Mouse (Mus musculus) heart, embryonic 14.5 days (tissue): ENCODE measurements around the gene Ddx3x. TPM values are rescaled to one million over a fixed set of nuclear protein-coding genes. Genes with fewer than 3 reads are reported as not detected.

Experiments
- ATAC-seq: fragments of 200-750 bp; cut with Nextera tagmentation; 2 replicates; pipeline ENCODE4 v1.8.0; 2017; ENCODE audit warnings: low read depth, moderate TSS enrichment; ENCODE audit not compliant: insufficient number of reproducible peaks, insufficient read depth, low FRiP score
- H3K27ac ChIP-seq, 2 experiments: fragments of 200-500 bp in 1 of 2; fragments of 300-500 bp in 1 of 2; sonication (generic) in 1 of 2; replicated peaks in 1 of 2; 2 replicates each; pipeline ENCODE4 v1.5.1; 2012 to 2014; ENCODE audit warnings: low read depth in 2 of 2, low read length in 2 of 2, control low read depth in 1 of 2, mild to moderate bottlenecking in 1 of 2, mixed read lengths in 1 of 2; ENCODE audit not compliant: control insufficient read depth in 1 of 2, insufficient read depth in 1 of 2
- H3K27me3 ChIP-seq: fragments of 300-500 bp; sonication (generic); 2 replicates; pipeline ENCODE4 v1.6.1; 2014; ENCODE audit warnings: mild to moderate bottlenecking, low read length, control low read depth; ENCODE audit not compliant: control insufficient read depth, insufficient read depth
- H3K36me3 ChIP-seq: fragments of 300-500 bp; sonication (generic); 2 replicates; pipeline ENCODE4 v1.6.1; 2014; ENCODE audit warnings: mild to moderate bottlenecking, control low read depth, low read length, mixed read lengths; ENCODE audit not compliant: control insufficient read depth, insufficient read depth
- H3K4me1 ChIP-seq, 2 experiments: fragments of 200-500 bp in 1 of 2; fragments of 300-500 bp in 1 of 2; sonication (generic) in 1 of 2; 2 replicates each; pipeline ENCODE4 v1.6.1; 2012 to 2014; ENCODE audit warnings: low read length in 2 of 2, control low read depth in 1 of 2, mixed read lengths in 1 of 2; ENCODE audit not compliant: control insufficient read depth in 2 of 2, insufficient read depth in 2 of 2
- H3K4me2 ChIP-seq: fragments of 300-500 bp; sonication (generic); 2 replicates; pipeline ENCODE4 v1.6.1; 2014; ENCODE audit warnings: mild to moderate bottlenecking, low read length
- H3K4me3 ChIP-seq, 2 experiments: fragments of 200-500 bp in 1 of 2; fragments of 300-500 bp in 1 of 2; sonication (generic) in 1 of 2; 2 replicates each; pipeline ENCODE4 v1.5.1; 2012 to 2014; ENCODE audit warnings: low read length in 2 of 2, mild to moderate bottlenecking in 2 of 2, control low read depth in 1 of 2, low read depth in 1 of 2, moderate library complexity in 1 of 2; ENCODE audit not compliant: control insufficient read depth in 1 of 2, insufficient read depth in 1 of 2
- H3K9ac ChIP-seq: fragments of 300-500 bp; sonication (generic); 2 replicates; pipeline ENCODE4 v1.6.1; 2014; ENCODE audit warnings: mild to moderate bottlenecking, low read length
- H3K9me3 ChIP-seq: fragments of 300-500 bp; sonication (generic); 2 replicates; pipeline ENCODE4 v1.6.1; 2016; ENCODE audit warnings: low read length, control low read depth; ENCODE audit not compliant: control insufficient read depth
- WGBS: fragments of 180-500 bp; shearing (Covaris S2); extraction: QIAGEN DNeasy Blood & Tissue Kit; methylation state at CpG from one replicate; pipeline ENCODE4 v1.1.7; 2014; 5-methylcytosine and 5-hydroxymethylcytosine counted together
- polyA plus RNA-seq: library from polyadenylated mRNA; unstranded; fragments of >200 nt; fragmentation: Nextera tagmentation; extraction: Ambion mirVana; gene quantifications from 2 replicates; pipeline ENCODE4 v1.2.1, GENCODE M21; 2014

Ddx3x gene
- polyA plus RNA-seq, 1 experiment from 2014 or later, result 98.7 TPM

GRCm38 (mm10) chrX:13329611-13330010 is 48.8 kb downstream of the Ddx3x start:
- Histone ChIP-seq H3K9ac (no peak overlapping the region), H3K36me3 (no peaks in the 10 kb centered on the region), H3K27ac (no peak overlapping the region), H3K4me2 (no peak overlapping the region), H3K9me3 (no peaks in the 10 kb centered on the region), H3K27me3 (0 out of 2 replicates have a peak, but pooled peaks cover 11% of the 10 kb centered on the region), H3K4me3 (no peak overlapping the region), H3K4me1 (no peaks in the 10 kb centered on the region)
- WGBS, result 81% methylated on average over 7 of the region's 7 CpGs
- no peak for ATAC-seq

Other genes with a start within 250 kb of the Ddx3x start
- 45.4 and 53.3 TPM in 2 replicates for gene Usp9x, start 209.5 kb upstream of the Ddx3x start, polyA plus RNA-seq
- 0.05 and 0.08 TPM in 2 replicates for gene Nyx, start 185.1 kb downstream of the Ddx3x start, polyA plus RNA-seq